Mouse (Mus musculus): Measurements from ENCODE around the gene Olfr992.
"Not testable (repeated sequence)": the region's sequence is repeated elsewhere in the genome, so short reads cannot be mapped to it uniquely, and the experiment has no call there.

Gene Olfr992

DNA sequence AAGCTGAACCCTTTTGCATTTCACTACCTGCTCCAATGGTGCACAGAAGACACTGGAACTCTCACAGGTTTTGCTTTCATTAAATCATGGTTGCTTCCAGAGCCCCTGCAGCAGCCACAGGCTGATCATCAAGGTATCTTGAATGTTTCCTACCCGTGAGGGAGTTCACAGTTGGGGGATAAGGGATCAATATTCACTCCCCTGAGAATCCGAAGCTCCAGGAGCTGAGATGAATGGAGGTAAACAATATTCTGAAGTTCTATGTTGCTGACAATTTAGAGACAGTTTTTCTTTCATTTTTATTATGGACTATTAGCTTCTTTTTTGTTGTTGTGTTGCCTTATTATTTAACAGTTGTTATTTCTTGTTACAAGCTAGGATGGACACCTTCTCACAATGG, at the start of gene Olfr992:
Gene Olfr992, minus strand, starts transcription at position 101 of the 400 bp plus-strand sequence.
- DNase-seq = no peak

DNA sequence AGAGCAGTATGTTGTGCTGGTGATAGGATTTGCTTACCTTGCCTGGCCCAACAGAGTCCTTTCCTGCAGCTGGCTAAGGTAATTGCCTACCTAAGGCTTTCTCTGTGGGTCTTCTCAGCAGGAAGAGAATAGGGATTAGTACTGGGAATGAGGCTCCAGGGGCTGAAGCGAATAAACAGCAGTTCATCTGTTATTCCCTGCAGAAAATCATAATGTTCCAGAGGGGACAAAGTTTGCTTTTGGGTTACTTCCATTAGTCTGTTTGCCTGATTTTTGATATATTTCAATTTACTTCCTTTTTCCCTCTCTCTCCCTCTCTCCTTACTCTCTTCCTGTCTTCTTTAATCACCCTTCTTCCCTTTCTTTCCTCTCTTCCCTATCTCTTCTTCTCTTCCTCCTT, 34.3 kb upstream of the Olfr992 start, which contains the start of gene Olfr995:
Gene Olfr995, minus strand, starts transcription at position 101 of the 400 bp plus-strand sequence.
- DNase-seq = no peak

- no peak for DNase-seq
Measured at GRCm38 (mm10) chr2:85442546-85442945, 33.3 kb upstream of the Olfr992 start.

- no peak for DNase-seq
Measured at GRCm38 (mm10) chr2:85436351-85436750, 27.1 kb upstream of the Olfr992 start, which contains the start of gene Olfr994. Olfr994 (minus strand) TSS chr2:85436451.

DNA sequence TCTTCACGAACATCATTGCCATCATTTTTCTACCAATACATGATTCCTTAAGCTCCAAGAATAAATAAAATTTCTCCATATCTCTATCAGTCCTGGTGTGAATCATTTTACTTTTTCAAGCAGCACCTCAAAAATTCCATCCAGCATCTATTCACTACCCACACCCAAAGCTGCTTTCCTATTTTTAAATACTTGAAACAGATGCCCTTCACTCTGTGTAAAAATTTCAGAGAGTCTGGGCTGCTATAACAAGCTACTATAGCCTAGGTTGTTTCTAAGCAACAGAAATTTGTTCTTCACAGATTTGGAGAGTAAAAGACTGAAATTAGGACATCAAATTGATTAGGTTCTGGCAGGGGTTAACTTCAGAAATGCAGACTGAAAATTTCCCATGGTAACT, 16.6 kb upstream of the Olfr992 start:
- DNase-seq = no peak

GRCm38 (mm10) chr2:85414777-85415176, 5.5 kb upstream of the Olfr992 start, which contains the start of gene Olfr993:
Olfr993 (minus strand) TSS chr2:85414877.
- DNase-seq = no peak

- DNase-seq = not testable (repeated sequence)
Measured at GRCm38 (mm10) chr2:85363127-85363526, 46.1 kb downstream of the Olfr992 start, which contains the start of gene Olfr988. Olfr988 (minus strand) TSS chr2:85363227.

Measured in kidney, postnatal 25 days (tissue).